Mouse (Mus musculus): ENCODE results near the gene St6gal1.

St6gal1 gene

GRCm38 (mm10) chr16:23337317-23337716 lies 112.8 kb downstream of the St6gal1 start:
- DNase-seq (ENCODE audit: low spot score): no peak

DNA sequence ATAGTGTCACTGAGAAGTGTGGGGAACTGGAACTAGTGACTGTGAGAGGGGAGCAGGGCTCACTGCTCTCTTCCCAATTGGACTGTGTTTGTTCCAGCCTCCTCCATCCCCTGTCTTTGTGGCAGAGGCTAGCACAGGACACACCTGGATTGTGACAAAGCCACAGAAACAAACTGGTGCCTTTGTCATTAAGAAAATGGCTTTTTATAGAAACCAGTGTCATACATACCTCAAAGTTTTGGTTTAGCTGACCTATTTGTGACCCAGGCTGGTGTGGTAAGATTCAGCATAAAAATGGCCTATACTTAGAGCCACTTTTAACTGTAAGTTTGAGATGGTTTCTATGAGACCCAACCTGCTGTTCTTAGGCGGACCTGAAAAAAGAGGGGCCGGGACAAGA lies 116.7 kb downstream of the St6gal1 start:
- DNase-seq (ENCODE audit: low spot score): no peak

DNA sequence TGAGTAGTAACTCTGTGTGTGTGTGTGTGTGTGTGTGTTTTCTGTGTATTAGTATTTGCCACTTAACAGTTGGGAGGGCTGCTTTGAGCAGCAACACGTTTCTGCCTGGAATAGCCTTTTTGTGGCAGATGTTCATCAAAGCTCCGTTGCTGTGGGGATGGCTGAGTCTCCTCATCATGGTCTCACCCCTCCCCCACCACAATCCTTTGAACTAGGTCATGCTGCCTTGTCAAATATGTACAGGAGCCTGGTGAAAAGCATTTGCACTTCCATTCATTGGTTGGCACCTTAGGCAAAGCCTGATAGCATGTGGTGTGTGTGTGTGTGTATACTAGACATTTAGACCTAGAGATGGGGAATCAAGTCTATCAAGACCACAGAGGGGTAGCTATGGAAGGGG lies 126.3 kb downstream of the St6gal1 start:
- no peak for DNase-seq (ENCODE audit: low spot score)

DNA sequence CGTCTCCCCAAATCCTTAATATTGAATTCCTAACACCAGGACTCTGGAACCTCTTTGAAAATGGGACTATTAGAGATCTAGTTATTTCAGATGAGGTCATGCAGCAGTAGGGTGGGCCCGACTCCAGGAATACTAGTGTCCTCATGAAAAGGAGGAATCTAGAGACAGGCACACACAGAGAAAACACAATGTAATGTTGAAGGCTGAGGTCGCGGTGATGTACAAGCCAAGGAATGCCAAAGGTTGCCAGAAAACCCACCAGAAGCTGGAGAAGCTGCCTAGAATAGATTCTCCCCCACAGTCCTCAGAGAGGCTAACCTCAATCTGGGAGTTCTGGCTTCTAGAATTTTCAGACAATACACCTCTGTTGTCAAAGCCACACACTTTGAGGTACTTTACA lies 136.5 kb downstream of the St6gal1 start:
- peak; percentile 50 for DNase-seq (ENCODE audit: low spot score)

- DNase-seq (ENCODE audit: low spot score): no peak
These were observed 137.0 kb downstream of the St6gal1 start for GRCm38 (mm10) chr16:23361434-23361970.

DNA sequence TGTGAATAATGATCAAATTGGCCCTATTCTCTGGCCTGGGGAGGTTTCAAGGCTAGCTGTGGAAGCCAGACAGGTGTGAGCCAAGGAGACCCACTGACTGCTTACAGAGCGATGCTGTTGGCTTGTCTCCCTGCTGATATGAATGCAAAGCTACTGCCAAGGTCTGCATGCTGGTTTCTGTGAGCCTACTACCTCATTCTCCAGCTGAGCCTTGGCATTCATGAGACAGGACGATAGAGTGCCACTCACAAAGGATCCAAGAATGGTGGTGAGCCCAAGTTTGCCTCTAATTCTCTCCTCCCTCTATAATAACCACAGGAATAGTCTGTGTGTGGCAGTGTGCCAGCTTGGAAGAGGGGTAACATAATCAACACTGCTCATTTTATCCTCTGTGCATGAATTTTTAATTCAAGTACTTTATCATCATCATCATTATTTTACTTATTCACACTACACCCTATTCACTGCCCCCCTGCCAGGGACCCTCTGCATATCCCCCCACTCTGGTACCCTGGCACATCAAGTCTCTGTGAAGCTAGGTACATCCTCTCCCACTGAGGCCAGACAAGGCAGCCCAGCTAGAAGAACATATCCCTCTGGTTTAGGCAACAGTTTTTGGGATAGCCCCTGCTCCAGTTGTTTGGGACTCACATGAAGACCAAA lies 139.9 kb downstream of the St6gal1 start:
- DNase-seq (ENCODE audit: low spot score): no peak

GRCm38 (mm10) chr16:23369124-23369523 lies 144.6 kb downstream of the St6gal1 start:
- DNase-seq (ENCODE audit: low spot score): no peak

GRCm38 (mm10) chr16:23370724-23371123 lies 146.2 kb downstream of the St6gal1 start:
- DNase-seq (ENCODE audit: low spot score): no peak

DNA sequence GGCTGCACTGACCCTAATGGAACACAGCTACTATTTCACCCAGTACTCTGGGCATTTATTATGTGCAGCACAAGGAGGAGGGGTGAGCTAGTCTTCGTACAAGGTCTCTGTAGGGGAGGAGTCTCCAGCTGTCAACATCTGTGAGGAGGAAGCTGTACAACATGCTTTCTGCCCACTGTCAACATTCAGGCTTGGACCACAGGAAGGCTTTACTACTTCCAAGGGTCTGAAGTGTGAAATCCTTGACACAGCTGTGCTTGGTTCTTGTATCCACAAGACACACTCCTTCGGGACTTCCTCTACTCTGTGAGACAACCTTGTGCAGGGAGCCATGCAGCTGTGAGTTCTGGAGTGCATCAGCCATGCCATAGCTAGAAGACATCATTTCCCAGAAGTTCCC lies 147.8 kb downstream of the St6gal1 start:
- no peak for DNase-seq (ENCODE audit: low spot score)

- DNase-seq (ENCODE audit: low spot score): no peak
These were observed 149.5 kb downstream of the St6gal1 start for GRCm38 (mm10) chr16:23374068-23374467.

- DNase-seq (ENCODE audit: low spot score): no peak
These were observed 150.4 kb downstream of the St6gal1 start for GRCm38 (mm10) chr16:23374938-23375337.

- DNase-seq (ENCODE audit: low spot score): no peak
These were observed 151.6 kb downstream of the St6gal1 start for GRCm38 (mm10) chr16:23376189-23376588.

DNA sequence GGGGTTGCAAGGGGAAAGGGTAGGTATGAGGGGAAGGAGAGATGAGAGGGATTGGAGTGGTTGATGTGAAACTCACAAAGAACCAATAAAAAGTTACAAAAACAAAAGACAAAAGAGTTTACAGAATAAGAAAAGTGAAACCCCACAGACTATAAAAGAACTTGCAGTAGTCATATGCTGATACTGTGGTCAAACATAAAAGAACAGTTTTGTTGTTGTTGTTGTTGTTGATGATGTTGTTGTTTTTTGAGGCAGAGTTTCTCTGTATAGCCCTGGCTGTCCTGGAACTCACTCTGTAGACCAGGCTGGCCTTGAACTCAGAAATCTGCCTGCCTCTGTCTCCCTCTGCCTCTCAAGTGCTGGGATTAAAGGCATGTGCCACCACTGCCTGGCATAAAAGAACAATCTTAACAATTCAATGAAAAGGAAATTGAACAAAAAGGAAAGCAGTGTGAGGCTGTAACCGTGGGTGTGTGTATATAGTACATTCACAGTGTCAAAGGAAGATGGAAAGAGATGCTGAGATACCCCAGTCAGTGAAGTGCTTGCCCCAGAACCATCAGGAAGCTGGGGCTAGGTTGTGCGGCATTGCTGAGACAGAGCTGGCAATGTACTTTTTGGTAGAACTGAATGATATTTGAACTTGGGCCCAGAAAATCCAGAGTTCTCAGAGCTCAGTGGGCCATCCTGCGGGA lies 155.1 kb downstream of the St6gal1 start:
- no peak for DNase-seq (ENCODE audit: low spot score)

- no peak for DNase-seq (ENCODE audit: low spot score)
These were observed 159.8 kb downstream of the St6gal1 start for GRCm38 (mm10) chr16:23384304-23384703.

DNA sequence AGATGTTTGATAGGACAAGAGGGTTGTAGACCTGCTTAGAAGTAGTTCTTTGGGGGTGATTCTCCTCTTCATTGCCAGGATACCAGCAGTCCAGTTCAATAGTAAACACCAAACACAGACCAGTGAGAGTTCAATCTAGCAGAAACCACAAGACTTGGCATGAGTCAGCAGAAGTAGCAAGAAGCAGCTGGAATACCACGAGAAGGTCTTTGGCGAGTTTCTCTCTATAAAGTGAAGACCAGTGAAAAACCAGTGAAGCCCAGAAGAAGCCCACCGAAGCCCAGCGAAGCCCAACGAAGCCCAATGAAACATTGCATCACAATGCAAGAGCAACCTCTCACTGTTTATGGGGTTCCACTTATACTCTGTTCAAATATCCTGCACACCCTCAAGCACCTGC lies 173.4 kb downstream of the St6gal1 start:
- no peak for DNase-seq (ENCODE audit: low spot score)

GRCm38 (mm10) chr16:23401463-23401862 lies 176.9 kb downstream of the St6gal1 start:
- peak; percentile 54 for DNase-seq (ENCODE audit: low spot score)

GRCm38 (mm10) chr16:23401959-23402358 lies 177.4 kb downstream of the St6gal1 start:
- DNase-seq (ENCODE audit: low spot score): no peak

DNA sequence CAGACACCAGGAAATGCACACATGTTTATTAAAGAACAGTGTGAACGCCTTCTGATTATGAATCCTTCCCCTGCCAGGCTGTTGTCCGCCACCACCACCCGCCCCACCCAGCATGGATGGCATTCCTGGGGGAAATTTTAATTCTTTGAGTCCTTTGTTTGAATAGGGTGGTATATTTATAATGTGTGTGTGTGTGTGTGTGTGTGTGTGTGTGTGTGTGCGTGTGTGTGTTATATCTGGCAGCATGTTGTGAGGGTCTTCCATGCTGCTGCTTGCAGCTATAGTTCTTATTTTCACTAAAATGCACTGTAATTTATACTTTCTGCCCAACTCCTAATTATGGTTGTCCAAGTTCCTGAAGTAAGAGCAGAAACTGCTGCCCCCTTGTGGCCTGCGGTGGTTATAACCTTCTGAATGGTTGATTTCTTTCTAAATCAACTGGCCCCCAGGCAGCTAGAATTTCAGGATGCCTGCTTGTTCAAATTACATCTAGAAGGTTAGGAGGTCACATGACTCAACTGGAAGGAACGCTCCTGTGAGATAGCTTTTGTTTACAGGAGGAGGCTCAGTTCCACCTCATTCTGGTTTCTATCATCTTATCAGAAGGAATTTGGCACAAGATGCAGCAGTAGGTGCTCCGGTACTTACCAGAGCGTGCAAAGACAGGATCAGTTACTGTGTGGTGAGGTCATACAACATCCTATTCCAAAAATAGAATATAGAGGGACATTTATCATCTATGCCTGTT lies 178.6 kb downstream of the St6gal1 start:
- DNase-seq (ENCODE audit: low spot score): peak; percentile 90
